ENCODE assay signal across 8 mouse cellular contexts in the genomic region with DNA sequence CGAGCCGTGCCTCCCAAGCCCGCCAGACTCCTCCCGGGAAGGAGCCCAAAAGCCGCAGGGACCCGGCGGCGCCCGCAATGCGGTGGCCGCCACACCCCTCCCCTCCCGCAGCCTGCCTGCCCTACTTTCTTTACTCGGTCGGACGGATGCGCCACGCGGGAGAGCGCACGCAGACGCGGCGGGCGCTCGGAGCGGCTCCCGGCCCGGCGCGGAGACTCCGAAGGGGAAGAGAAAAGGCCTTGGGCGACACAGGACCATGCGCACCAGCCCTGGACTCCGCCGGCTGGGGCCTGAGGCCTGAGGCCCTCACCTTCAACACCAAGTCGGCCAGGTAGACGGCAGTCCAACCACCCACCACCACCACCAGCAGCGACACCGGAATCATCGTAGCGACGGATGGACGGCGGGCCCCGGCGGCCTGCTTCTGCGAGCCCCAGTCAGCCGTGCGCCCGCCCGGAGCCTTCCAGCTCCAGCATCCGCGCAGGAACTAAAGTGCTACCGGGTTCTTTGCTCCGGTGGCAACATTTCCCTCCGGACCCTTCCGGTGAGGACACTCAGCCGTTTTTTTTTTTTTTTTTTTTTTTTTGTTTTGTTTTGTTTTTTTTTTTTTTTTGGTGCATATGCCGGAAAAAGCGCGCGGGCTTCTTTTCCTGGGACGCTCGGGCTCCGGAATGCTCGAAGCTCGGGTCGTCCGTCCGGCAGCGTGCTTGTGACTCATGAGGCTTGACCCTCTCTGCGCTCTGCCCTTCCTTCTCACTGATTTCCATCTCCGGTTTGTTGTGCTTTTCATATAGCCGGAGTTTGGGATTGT. TPM values are rescaled to one million over a fixed set of nuclear protein-coding genes. Genes with fewer than 3 reads are reported as not detected.
DNase-seq lines count a peak whose midpoint lies in the region; ATAC-seq and TF ChIP-seq lines count a peak whose summit lies in the region.

A gene (minus strand): TSS at position 530 of the 811 bp plus-strand sequence.

- H3K27me3 ChIP-seq in MEL (ENCODE audit: control insufficient read depth in 1 of 2, insufficient read depth in 2 of 2, low read length in 2 of 2), result no peaks in the 10 kb centered on the region
- H3K27me3 ChIP-seq in cerebellum, adult 2 months (ENCODE audit: control insufficient read depth, insufficient read depth, low read length), result no peaks in the 10 kb centered on the region
- no peaks in the 10 kb centered on the region for H3K27me3 ChIP-seq in hindbrain, embryonic 11.5 days (ENCODE audit: control insufficient read depth, insufficient read depth, low read length)

- peak in 1 of 2 experiments; percentile 58; a peak in 1 of 4 replicates for TF ChIP-seq EP300 in MEL (IDR thresholded peaks at IDR 0.05; ENCODE audit: low read depth in 1 of 2, low read length in 2 of 2)

- DNase-seq in MEL (ENCODE audit: low read depth, low spot score), result peak; percentile 90
- DNase-seq in cerebellum, adult 2 months, result peak; percentile 82 to 83
- peak; percentile 12 to 50 for DNase-seq in frontal cortex, adult 2 months (ENCODE audit: extremely low spot score in 1 of 2, low spot score in 1 of 2)
- peak; percentile 71 for DNase-seq in hindbrain, embryonic 11.5 days (ENCODE audit: low spot score)
- peak; percentile 50 to 61 for DNase-seq in layer of hippocampus, postnatal 36 days
- peak; percentile 51 for DNase-seq in retina, postnatal 7 days (ENCODE audit: low read depth, low spot score)
- peak; percentile 21 to 45 for DNase-seq in urinary bladder, adult 18-20 months (ENCODE audit: low spot score in 2 of 2)

- peaks cover 17% of the 10 kb centered on the region for H3K79me2 ChIP-seq in MEL (ENCODE audit: control insufficient read depth, insufficient read depth, low read length, poor library complexity)
- H3K79me2 ChIP-seq in macrophage (ENCODE audit: inconsistent target), result peaks cover 56% of the 10 kb centered on the region

- H3K27ac ChIP-seq in MEL (ENCODE audit: control insufficient read depth, low read depth, low read length) (peak within 1 kb of the TSS; percentile 84), macrophage (peak within 1 kb of the TSS; percentile 65)
- peak within 1 kb of the TSS; percentile 100 for H3K27ac ChIP-seq in cerebellum, adult 2 months (ENCODE audit: insufficient read depth, low read length)
- H3K27ac ChIP-seq in hindbrain, embryonic 11.5 days (ENCODE audit: low read depth, low read length), result peak within 1 kb of the TSS; percentile 85

- no peaks in the 10 kb centered on the region for H3K9me3 ChIP-seq in MEL (replicated peaks; ENCODE audit: insufficient read depth, low read length)
- no peaks in the 10 kb centered on the region for H3K9me3 ChIP-seq in hindbrain, embryonic 11.5 days (ENCODE audit: control insufficient read depth, low read length)

- no peak for TF ChIP-seq RAD21 in MEL (IDR thresholded peaks at IDR 0.05; ENCODE audit: low read depth, low read length)

- 10% methylated on average over 69 of the region's 74 CpGs for WGBS in cerebellum, adult 2 months
- 18% methylated on average over 56 of the region's 74 CpGs for WGBS in hindbrain, embryonic 11.5 days
- 30% methylated on average over 23 of the region's 74 CpGs for WGBS in macrophage (ENCODE audit: missing documents)

- H3K4me3 ChIP-seq in MEL (ENCODE audit: control insufficient read depth in 1 of 2, insufficient read depth in 1 of 2, low read depth in 2 of 2, low read length in 2 of 2) (peak within 1 kb of the TSS; percentile 92 to 97), macrophage (ENCODE audit: inconsistent target) (peak within 1 kb of the TSS; percentile 37)
- peak within 1 kb of the TSS; percentile 98 for H3K4me3 ChIP-seq in cerebellum, adult 2 months (replicated peaks; ENCODE audit: insufficient read depth, low read depth, low read length)
- H3K4me3 ChIP-seq in hindbrain, embryonic 11.5 days (ENCODE audit: low read depth, low read length), result peak within 1 kb of the TSS; percentile 59

- H3K9ac ChIP-seq in MEL (ENCODE audit: control insufficient read depth, low read depth, low read length, poor library complexity, severe bottlenecking), result peak within 1 kb of the TSS; percentile 94
- H3K9ac ChIP-seq in hindbrain, embryonic 11.5 days (ENCODE audit: low read depth, low read length), result peak within 1 kb of the TSS; percentile 75

- TF ChIP-seq CTCF in MEL (IDR thresholded peaks at IDR 0.05 in 2 of 3, conservative IDR thresholded peaks at IDR 0.05 in 1 of 3; ENCODE audit: control insufficient read depth in 1 of 3, insufficient read depth in 1 of 3, low read depth in 2 of 3, low read length in 3 of 3, poor library complexity in 1 of 3, severe bottlenecking in 1 of 3), result no peak
- TF ChIP-seq CTCF in cerebellum, adult 2 months (IDR thresholded peaks at IDR 0.05; ENCODE audit: borderline replicate concordance, insufficient read depth, low read depth, low read length), result no peak

- peak within 1 kb of the TSS; percentile 34 for H3K4me2 ChIP-seq in hindbrain, embryonic 11.5 days (replicated peaks; ENCODE audit: low read depth, low read length)

- H3K36me3 ChIP-seq in MEL (ENCODE audit: control insufficient read depth in 1 of 2, insufficient read depth in 2 of 2, low read length in 2 of 2) (peaks cover 0 to 20% of the 10 kb centered on the region in 2 experiments; a peak in 2 of 4 replicates), macrophage (ENCODE audit: inconsistent target) (no peaks in the 10 kb centered on the region)
- H3K36me3 ChIP-seq in hindbrain, embryonic 11.5 days (ENCODE audit: control insufficient read depth, insufficient read depth, low read length), result no peaks in the 10 kb centered on the region

- H3K4me1 ChIP-seq in MEL (ENCODE audit: control insufficient read depth in 1 of 2, insufficient read depth in 2 of 2, low read length in 2 of 2), result peaks cover 11% of the 10 kb centered on the region in 2 experiments
- no peaks in the 10 kb centered on the region for H3K4me1 ChIP-seq in cerebellum, adult 2 months (ENCODE audit: control insufficient read depth, insufficient read depth, low read length)
- no peaks in the 10 kb centered on the region for H3K4me1 ChIP-seq in hindbrain, embryonic 11.5 days (replicated peaks; ENCODE audit: control insufficient read depth, insufficient read depth, low read length)

- ATAC-seq in hindbrain, embryonic 11.5 days (ENCODE audit: low FRiP score), result peak; percentile 90

- TF ChIP-seq POLR2A in MEL (IDR thresholded peaks at IDR 0.05; ENCODE audit: control insufficient read depth in 1 of 2, insufficient read depth in 1 of 2, low read depth in 1 of 2, low read length in 2 of 2, poor library complexity in 1 of 2), result peak; percentile 22 to 74; a peak in 3 of 4 replicates
- peak; percentile 28; the same call in 1 of the 2 replicates for TF ChIP-seq POLR2A in cerebellum, adult 2 months (IDR thresholded peaks at IDR 0.05; ENCODE audit: borderline replicate concordance, insufficient read depth, low read length)

TF ChIP-seq in MEL, 35 proteins besides CTCF, POLR2A, EP300 and RAD21 (continues in another document):
- TF ChIP-seq TAL1 (IDR thresholded peaks at IDR 0.05; ENCODE audit: low read length) (no peak), CHD2 (IDR thresholded peaks at IDR 0.05; ENCODE audit: low read length) (no peak), TBP (IDR thresholded peaks at IDR 0.05; ENCODE audit: low read depth, low read length) (peak; percentile 92), ZKSCAN1 (IDR thresholded peaks at IDR 0.05; ENCODE audit: low read depth, low read length) (peak; percentile 85; the same call in 1 of the 2 replicates), GABPA (IDR thresholded peaks at IDR 0.05; ENCODE audit: low read depth, low read length) (no peak), MAZ (IDR thresholded peaks at IDR 0.05; ENCODE audit: low read depth, low read length) (no peak), MAX (IDR thresholded peaks at IDR 0.05; ENCODE audit: low read length) (peak; percentile 86), KAT2A (conservative IDR thresholded peaks at IDR 0.05; ENCODE audit: low read depth, low read length) (no peak; the same call in 1 of the 2 replicates), MAFK (IDR thresholded peaks at IDR 0.05; ENCODE audit: borderline replicate concordance, low read depth, low read length) (no peak), POLR2AphosphoS2 (IDR thresholded peaks at IDR 0.05; ENCODE audit: low read length) (peak; percentile 36; the same call in 1 of the 2 replicates), GATA1 (IDR thresholded peaks at IDR 0.05; ENCODE audit: low read depth, low read length) (0 out of 2 replicates have a peak, but pooled peaks have one; percentile 31), JUND (IDR thresholded peaks at IDR 0.05; ENCODE audit: low read depth, low read length) (no peak), TCF12 (IDR thresholded peaks at IDR 0.05; ENCODE audit: low read depth, low read length) (peak; percentile 80), ZMIZ1 (IDR thresholded peaks at IDR 0.05; ENCODE audit: low read depth, low read length) (no peak), E2F4 (IDR thresholded peaks at IDR 0.05; ENCODE audit: borderline replicate concordance, low read depth, low read length) (0 out of 2 replicates have a peak, but pooled peaks have one; percentile 82), ELF1 (IDR thresholded peaks at IDR 0.05; ENCODE audit: low read depth, low read length) (peak; percentile 88), ZNF384 (IDR thresholded peaks at IDR 0.05; ENCODE audit: low read depth, low read length) (peak; percentile 100; the same call in 1 of the 2 replicates), HCFC1 (IDR thresholded peaks at IDR 0.05; ENCODE audit: low read depth, low read length) (peak; percentile 91), SMC3 (IDR thresholded peaks at IDR 0.05; ENCODE audit: low read depth, low read length) (no peak), NRF1 (IDR thresholded peaks at IDR 0.05; ENCODE audit: insufficient read depth, low read depth, low read length, poor library complexity, severe bottlenecking) (peak; percentile 29; the same call in 1 of the 2 replicates), MYC (IDR thresholded peaks at IDR 0.05; ENCODE audit: low read depth, low read length) (peak; percentile 84), ZC3H11A (IDR thresholded peaks at IDR 0.05; ENCODE audit: low read depth, low read length) (no peak)

RNA-seq across cellular contexts. Expression of the gene that starts here (rescaled TPM):
- total RNA-seq in MEL (2012; rRNA removed), result 7.0 and 7.7 TPM in 2 replicates
- polyA plus RNA-seq in MEL (2012; ENCODE audit: insufficient read depth in 1 of 2, insufficient read length in 2 of 2, low read depth in 1 of 2, low replicate concordance in 2 of 2, missing spikeins in 1 of 2), result 100 to 1,000 TPM in 1 of 2 experiments, 10 to 100 TPM in 1; 31.8 to 209 TPM
- polyA plus RNA-seq in cerebellum, adult 2 months (2012; rRNA removed), result 29.9 and 30.1 TPM in 2 replicates
- 24.8 and 26.2 TPM in 2 replicates for polyA plus RNA-seq in frontal cortex, adult 2 months (2012; rRNA removed)
- 28.0 and 28.9 TPM in 2 replicates for polyA plus RNA-seq in hindbrain, embryonic 11.5 days (2014; fragmentation: Nextera tagmentation; extraction: Ambion mirVana)
- 10 to 100 TPM; 30.3 to 33.2 TPM for total RNA-seq in layer of hippocampus, postnatal 36 days (2021)
- total RNA-seq in macrophage (2018; cell fraction: chromatin; rRNA removed), result 10 to 100 TPM; 19.3 to 65.6 (median 44.3) TPM
- 10 to 100 TPM; 30.0 to 47.5 (median 38.1) TPM for total RNA-seq in macrophage (2018; cell fraction: cytosol; rRNA removed)
- total RNA-seq in macrophage (2018; cell fraction: nucleus; rRNA removed), result 10 to 100 TPM; 32.0 to 83.6 (median 49.0) TPM
- polyA plus RNA-seq in macrophage (2018), result 23.6 to 33.0 TPM (median 27.1 TPM) in 3 replicates

Comparison
In these comparisons a context has a peak if more than half of its experiments do, and no peak if none do; other contexts are left out.
1. Peak in every context shown above with its lines: DNase-seq, ATAC-seq, H3K4me3 ChIP-seq and H3K27ac ChIP-seq.
2. DNase-seq: peak in every context shown above with its lines; median percentile 90 in MEL; 82 in cerebellum, adult 2 months; 71 in hindbrain, embryonic 11.5 days; 56 in layer of hippocampus, postnatal 36 days; 51 in retina, postnatal 7 days; 33 in urinary bladder, adult 18-20 months; 31 in frontal cortex, adult 2 months.
3. H3K4me3 ChIP-seq: peak in every context shown above with its lines; median percentile 98 in cerebellum, adult 2 months; 94 in MEL; 59 in hindbrain, embryonic 11.5 days; 37 in macrophage.